Mouse (Mus musculus): Measurements from ENCODE around the gene Rpap2. TPM values are rescaled to one million over a fixed set of nuclear protein-coding genes. Genes with fewer than 3 reads are reported as not detected.

The Rpap2 gene
- polyA plus RNA-seq (2012; rRNA removed) = 3.7 and 4.4 TPM in 2 replicates

DNA sequence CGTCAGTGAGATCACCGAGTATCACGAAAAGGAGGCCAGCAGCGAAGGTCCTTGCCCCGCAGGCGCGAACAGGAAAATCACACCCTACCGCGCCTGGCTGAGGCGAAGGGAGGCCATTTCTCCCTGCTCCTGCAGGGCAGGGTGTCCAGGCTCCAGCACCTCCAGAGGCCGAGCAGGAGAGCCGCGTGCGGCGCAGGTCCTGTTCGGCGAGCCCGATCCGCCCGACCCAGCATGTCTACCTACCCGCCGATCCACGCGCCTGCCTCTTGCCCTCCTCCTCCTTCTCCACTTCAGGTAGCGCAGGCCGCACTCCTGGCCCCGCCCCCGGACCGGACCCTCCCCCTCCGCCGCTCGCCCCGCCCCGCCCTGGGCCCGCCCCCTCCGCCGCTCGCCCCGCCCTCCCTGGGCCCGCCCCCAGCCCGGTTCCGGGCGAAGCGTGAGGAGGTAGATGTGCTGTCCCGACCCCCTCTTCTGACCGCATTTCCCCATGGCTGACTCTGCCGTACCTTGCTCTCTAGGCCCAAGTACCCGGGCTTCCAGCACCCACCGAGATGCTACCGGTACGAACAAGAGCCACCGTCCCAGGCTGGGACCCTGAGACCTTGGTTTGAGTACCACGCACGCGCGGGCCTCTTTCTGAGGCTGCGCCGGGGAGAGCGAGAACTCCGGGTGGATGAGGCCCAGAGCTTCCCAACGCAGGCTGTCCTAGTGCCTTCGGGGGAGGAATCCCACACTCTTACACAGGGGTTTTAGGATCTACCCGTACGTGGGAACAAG, at the start of gene Rpap2, which contains the start of gene Glmn:
Rpap2 (plus strand) TSS at position 73 of the 777 bp plus-strand sequence.
Glmn (minus strand) TSS at position 588 of the 777 bp plus-strand sequence.
- DNase-seq (ENCODE audit: low read depth) = peak; percentile 16

GRCm38 (mm10) chr5:107547955-107548354, 49.2 kb upstream of the Rpap2 start:
- DNase-seq (ENCODE audit: low read depth) = no peak

DNA sequence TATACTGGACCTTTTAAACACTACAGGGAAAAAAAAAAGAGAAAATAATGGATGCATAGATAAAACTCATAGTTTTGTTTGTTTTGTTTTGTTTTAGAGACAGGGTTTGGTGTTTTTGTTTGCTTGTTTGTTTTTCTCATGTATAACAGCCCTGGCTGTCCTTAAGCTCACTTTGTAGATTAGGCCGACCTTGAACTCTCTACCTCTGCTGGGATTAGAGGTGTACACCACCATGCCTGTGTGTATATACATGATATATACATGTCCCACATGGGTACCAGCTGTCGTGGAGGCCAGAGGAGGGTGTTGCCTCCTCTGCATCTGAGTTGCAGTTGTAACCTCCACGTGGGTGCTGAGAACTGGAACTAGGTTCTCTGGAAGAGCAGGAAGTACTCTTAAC, 48.7 kb upstream of the Rpap2 start:
- no peak for DNase-seq (ENCODE audit: low read depth)

GRCm38 (mm10) chr5:107554336-107554735, 42.8 kb upstream of the Rpap2 start:
- no peak for DNase-seq (ENCODE audit: low read depth)

DNA sequence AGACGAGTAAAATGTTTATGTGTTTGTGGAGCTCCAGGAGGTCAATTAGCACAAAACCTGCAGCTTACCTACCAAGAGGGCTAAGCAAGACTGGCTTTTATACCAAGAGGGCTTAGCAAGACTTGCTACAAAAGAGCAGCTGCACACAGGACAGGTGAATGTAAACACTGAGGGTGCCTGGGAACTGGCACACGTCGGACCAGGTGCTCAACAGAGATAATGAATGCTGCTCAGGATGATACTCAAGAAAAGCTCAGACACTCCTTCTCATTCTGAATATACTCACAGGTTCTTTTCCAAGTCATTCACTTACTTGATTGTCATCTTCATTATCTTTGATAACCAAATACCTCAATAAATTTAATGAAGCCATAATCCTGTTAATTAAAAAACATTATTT, 40.2 kb upstream of the Rpap2 start:
- no peak for DNase-seq (ENCODE audit: low read depth)

GRCm38 (mm10) chr5:107569148-107569547, 28.0 kb upstream of the Rpap2 start:
- DNase-seq (ENCODE audit: low read depth) = no peak

DNA sequence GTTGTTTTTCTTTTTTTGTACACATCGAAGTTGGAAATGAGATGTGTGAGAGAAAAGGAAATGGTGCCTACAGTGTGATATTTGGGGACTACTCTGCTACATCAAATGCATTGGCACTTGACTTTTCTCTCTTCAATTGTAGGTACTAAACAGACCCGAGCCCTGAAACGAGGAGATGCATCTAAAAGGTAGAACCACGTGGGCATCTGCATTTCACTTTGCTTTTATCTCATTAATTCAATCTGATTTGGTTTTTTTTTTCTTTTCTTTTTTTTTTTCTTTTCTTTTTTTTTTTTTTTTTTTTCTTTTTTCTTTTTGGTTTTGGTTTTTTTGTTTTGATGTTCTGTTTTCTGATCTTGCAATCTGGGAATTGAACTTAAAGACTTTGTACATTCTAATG, 1.2 kb downstream of the Rpap2 start:
- DNase-seq (ENCODE audit: low read depth) = no peak

- no peak for DNase-seq (ENCODE audit: low read depth)
These were observed 14.1 kb downstream of the Rpap2 start for GRCm38 (mm10) chr5:107611224-107611623.

DNA sequence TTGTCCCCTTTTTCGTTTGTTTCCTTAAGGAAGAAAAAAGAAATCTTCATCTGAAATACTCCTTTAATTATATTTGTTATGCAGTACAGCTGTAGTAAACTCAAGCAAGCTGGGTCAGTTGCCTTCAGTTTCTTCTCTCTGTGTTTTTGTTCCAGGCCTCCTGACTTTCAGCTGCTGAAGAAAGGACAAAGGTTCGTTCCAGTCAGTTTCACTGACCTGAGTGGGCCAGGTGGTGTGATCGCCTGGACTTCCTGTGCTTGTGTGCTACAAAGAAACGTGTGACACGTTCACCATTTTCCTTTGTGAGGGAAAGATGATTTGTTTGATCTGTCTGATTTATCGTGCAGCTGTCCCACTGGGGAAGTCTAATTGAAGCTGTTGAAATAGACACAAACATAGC, 20.8 kb downstream of the Rpap2 start:
- no peak for DNase-seq (ENCODE audit: low read depth)

DNA sequence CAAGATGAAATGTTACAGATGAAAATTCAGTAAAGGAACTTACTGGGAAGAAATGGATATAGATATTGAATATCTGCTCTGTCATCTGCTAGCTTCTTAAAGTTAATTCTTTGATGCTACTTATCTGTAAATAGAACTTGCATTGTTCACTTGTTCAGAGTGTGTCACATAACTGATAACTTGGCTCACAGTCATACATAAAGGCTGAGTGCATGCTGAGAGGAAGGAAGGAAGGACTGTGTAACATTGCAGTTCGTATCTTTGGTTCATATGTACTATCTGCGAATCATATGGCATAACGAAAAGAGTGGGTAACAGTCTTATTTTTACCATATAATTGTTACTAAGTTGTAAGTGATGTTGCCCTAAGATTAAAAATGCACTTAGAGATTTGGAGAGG, 24.2 kb downstream of the Rpap2 start:
- DNase-seq (ENCODE audit: low read depth) = no peak

DNA sequence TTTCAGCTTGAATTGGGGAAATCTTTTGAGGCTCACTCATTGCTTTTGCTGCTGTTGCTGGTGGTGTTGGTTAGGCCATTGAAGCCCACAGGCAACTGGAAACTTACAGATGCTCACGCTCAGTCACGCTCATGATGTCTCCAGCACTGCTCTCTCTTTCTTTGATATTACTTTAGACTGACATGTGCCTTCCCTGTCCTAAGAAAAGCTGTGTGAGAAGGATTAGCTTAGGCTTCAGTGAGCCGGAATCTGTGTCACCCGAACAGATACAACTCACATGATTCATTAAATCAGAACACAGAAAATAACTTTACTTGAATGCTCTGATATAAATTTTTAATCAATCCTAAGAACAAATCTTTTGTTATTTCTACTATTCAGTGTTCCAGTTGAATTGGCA, 36.5 kb downstream of the Rpap2 start:
- DNase-seq (ENCODE audit: low read depth) = no peak

DNA sequence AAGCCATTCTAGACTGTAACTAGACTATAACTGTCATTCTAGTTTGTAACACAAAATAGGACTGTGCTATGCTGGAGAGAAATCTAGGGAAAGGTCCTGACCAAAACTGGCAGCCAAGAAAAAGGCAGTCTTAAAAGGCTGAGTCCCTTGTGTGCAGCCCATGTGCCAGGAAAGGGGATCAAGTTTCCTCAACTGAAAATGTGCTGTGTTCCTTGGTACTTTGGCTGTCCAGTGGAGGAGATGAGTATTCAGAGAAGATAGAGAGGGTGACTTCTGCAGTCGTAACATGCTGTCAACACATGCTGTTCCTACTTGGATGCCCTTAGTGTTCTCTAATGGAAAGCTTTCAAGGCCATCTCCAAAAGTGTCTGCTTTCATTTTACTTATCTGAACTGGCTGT, 39.9 kb downstream of the Rpap2 start:
- DNase-seq (ENCODE audit: low read depth) = no peak

GRCm38 (mm10) chr5:107638366-107638765, 41.2 kb downstream of the Rpap2 start:
- no peak for DNase-seq (ENCODE audit: low read depth)

DNA sequence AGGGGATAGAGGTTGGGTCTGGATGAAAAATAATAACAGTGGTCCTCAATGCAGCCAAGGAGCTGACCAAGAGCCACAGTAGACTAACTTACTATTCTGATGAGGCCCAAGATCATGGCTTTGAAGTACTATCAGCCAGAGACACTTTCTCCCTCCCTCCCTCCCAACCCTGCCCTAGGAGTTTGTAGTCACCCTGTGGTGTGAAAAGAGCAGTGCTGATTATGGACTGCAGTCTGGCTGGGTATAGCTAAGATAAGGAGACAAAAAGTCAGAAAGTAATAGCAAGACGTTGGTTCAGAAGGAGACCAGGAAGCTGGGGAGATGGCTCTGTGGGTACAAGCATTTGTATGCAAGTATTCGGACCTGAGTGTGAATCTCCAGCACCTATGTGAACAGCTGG, 47.4 kb downstream of the Rpap2 start:
- no peak for DNase-seq (ENCODE audit: low read depth)

- no peak for DNase-seq (ENCODE audit: low read depth)
These were observed 48.8 kb downstream of the Rpap2 start for GRCm38 (mm10) chr5:107645935-107646334.

GRCm38 (mm10) chr5:107647580-107647979, 50.4 kb downstream of the Rpap2 start:
- no peak for DNase-seq (ENCODE audit: low read depth)

DNA sequence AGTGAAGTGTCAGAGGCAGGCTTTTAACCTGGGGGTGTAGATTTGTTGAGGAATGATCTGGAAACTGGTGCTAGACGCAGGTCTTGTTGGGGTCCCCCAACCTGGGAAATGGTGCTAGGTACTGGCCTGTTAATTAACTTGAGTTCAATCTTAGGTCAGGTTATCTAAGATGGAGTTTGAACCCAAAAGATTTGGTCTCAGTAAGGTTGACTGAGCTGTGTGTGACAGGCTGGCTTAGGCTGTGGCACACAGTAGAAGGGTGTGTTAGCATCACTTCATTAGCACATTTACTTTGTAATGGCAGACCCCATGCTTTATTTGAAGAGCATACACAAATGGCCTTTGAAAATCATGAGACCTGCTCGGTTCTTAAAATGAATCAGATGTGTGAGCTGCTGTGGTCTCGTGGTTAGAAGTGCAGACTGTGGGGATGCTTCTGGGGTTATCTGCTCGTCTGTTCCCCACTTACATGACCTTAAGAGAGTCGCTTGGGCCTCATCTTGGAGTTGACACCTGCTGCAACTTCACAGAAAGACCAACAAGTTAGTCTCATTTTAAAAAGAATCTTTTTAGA, 51.5 kb downstream of the Rpap2 start:
- no peak for DNase-seq (ENCODE audit: low read depth)

- DNase-seq (ENCODE audit: low read depth) = no peak
These were observed 52.5 kb downstream of the Rpap2 start for GRCm38 (mm10) chr5:107649680-107650079.

DNA sequence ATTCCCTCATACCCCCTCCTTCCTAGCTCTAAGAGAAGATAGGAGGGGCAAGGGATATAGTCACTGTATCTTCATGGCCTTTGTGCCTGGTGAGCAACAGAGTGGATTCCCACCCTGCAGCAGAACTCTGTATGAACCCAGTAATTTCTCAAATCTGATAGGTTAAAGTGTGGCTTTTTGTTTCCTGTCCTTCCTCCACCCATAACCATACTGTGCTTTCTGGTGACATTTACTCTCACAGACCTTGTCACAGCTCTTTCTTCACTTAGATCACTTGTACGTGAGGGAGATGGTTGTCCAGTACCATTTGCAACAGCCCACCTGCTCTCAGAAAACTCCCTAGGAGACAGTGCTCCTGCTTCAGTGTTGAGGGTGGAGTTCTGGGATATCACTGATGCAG, 53.3 kb downstream of the Rpap2 start:
- no peak for DNase-seq (ENCODE audit: low read depth)

- no peak for DNase-seq (ENCODE audit: low read depth)
These were observed 55.0 kb downstream of the Rpap2 start for GRCm38 (mm10) chr5:107652055-107652660.

- DNase-seq (ENCODE audit: low read depth) = no peak
These were observed 81.2 kb downstream of the Rpap2 start for GRCm38 (mm10) chr5:107678392-107678791.

GRCm38 (mm10) chr5:107681300-107681699, 84.1 kb downstream of the Rpap2 start:
- no peak for DNase-seq (ENCODE audit: low read depth)

- no peak for DNase-seq (ENCODE audit: low read depth)
These were observed 87.2 kb downstream of the Rpap2 start for GRCm38 (mm10) chr5:107684380-107684779.
